Mouse (Mus musculus): ENCODE measurements around the gene Tjap1.

- no peak for TF ChIP-seq CTCF (IDR thresholded peaks at IDR 0.05; ENCODE audit: low read depth)
- no peak for TF ChIP-seq EP300 (IDR thresholded peaks at IDR 0.05; ENCODE audit: low read depth)
These were observed 24.4 kb downstream of the Tjap1 start for GRCm38 (mm10) chr17:46258279-46259053.

All from liver, embryonic 14.5 days (tissue).